Mouse (Mus musculus) lung, postnatal 0 days (tissue): Measurements from ENCODE around the gene Hook2. TPM values are rescaled to one million over a fixed set of nuclear protein-coding genes. Genes with fewer than 3 reads are reported as not detected.

ENCODE experiments used
- ATAC-seq: fragments of 200-750 bp; cut with Nextera tagmentation; 2 replicates; pipeline ENCODE4 v1.8.0; 2017; ENCODE audit warnings: moderate library complexity
- DNase-seq: peaks from one replicate; pipeline ENCODE4 v3.0.0-alpha.2; 2016; ENCODE audit warnings: low spot score
- H3K27ac ChIP-seq: fragments of 300-500 bp; sonication (generic); 2 replicates; pipeline ENCODE4 v1.5.1; 2014; ENCODE audit warnings: antibody characterized with exemption, mild to moderate bottlenecking, low read length, mixed read lengths
- H3K27me3 ChIP-seq: fragments of 300-500 bp; sonication (generic); replicated peaks from 2 replicates; pipeline ENCODE4 v1.6.1; 2014; ENCODE audit warnings: low read length, mixed read lengths; ENCODE audit not compliant: insufficient read depth
- H3K36me3 ChIP-seq: fragments of 300-500 bp; sonication (generic); 2 replicates; pipeline ENCODE4 v1.6.1; 2014; ENCODE audit warnings: low read length, mixed read lengths; ENCODE audit not compliant: insufficient read depth
- H3K4me1 ChIP-seq: fragments of 300-500 bp; sonication (generic); 2 replicates; pipeline ENCODE4 v1.6.1; 2014; ENCODE audit warnings: antibody characterized with exemption, low read depth, low read length, mixed read lengths; ENCODE audit not compliant: insufficient read depth
- H3K4me2 ChIP-seq: fragments of 300-500 bp; sonication (generic); replicated peaks from 2 replicates; pipeline ENCODE4 v1.6.1; 2014; ENCODE audit warnings: low read depth, mild to moderate bottlenecking, low read length, moderate library complexity, mixed read lengths
- H3K4me3 ChIP-seq: fragments of 300-500 bp; sonication (generic); 2 replicates; pipeline ENCODE4 v1.5.1; 2014; ENCODE audit warnings: low read depth, low read length
- H3K9ac ChIP-seq: fragments of 300-500 bp; sonication (generic); replicated peaks from 2 replicates; pipeline ENCODE4 v1.6.1; 2014; ENCODE audit warnings: low read depth, mild to moderate bottlenecking
- H3K9me3 ChIP-seq: fragments of 300-500 bp; sonication (generic); 2 replicates; pipeline ENCODE4 v1.6.1; 2016; ENCODE audit warnings: low read length, mixed read lengths
- CTCF ChIP-seq: IDR thresholded peaks from 2 replicates; pipeline ENCODE4 v1.5.1; 2016; ENCODE audit warnings: antibody characterized with exemption, mild to moderate bottlenecking
- EP300 ChIP-seq: IDR thresholded peaks from 2 replicates; pipeline ENCODE4 v1.6.1; 2016; ENCODE audit warnings: antibody characterized with exemption, mild to moderate bottlenecking, control low read depth
- WGBS: fragments of 180-500 bp; shearing (Covaris S2); extraction: QIAGEN DNeasy Blood & Tissue Kit; methylation state at CpG from one replicate; pipeline ENCODE4 v1.1.7; 2014; 5-methylcytosine and 5-hydroxymethylcytosine counted together
- polyA plus RNA-seq: library from polyadenylated mRNA; unstranded; fragments of >200 nt; fragmentation: Nextera tagmentation; extraction: Ambion mirVana; gene quantifications from 2 replicates; pipeline ENCODE4 v1.2.1, GENCODE M21; 2015

Hook2 gene
- polyA plus RNA-seq, 1 experiment from 2014 or later = 19.2 TPM

- peak overlapping the region; percentile 87 for H3K4me2 ChIP-seq
- no peaks in the 10 kb centered on the region for H3K27me3 ChIP-seq
- H3K9ac ChIP-seq = peak overlapping the region; percentile 54
- peaks cover 20% of the 10 kb centered on the region; the same call in 1 of the 2 replicates for H3K4me1 ChIP-seq
- TF ChIP-seq EP300 = no peak
- no peak for TF ChIP-seq CTCF
- H3K4me3 ChIP-seq = peak overlapping the region; percentile 51
- ATAC-seq (no peak), DNase-seq (no peak)
- WGBS = 5% methylated on average over 21 of the region's 21 CpGs
- peaks cover 3% of the 10 kb centered on the region; the same call in 1 of the 2 replicates for H3K36me3 ChIP-seq
- peak overlapping the region; percentile 65; the same call in 1 of the 2 replicates for H3K27ac ChIP-seq
- H3K9me3 ChIP-seq = no peaks in the 10 kb centered on the region
Measured at GRCm38 (mm10) chr8:84970135-84970790, 20.1 kb upstream of the Hook2 start.

GRCm38 (mm10) chr8:84970913-84971312 lies 19.5 kb upstream of the Hook2 start:
- no peak for DNase-seq
- Histone ChIP-seq H3K27ac (no peak overlapping the region), H3K36me3 (peaks cover 3% of the 10 kb centered on the region; the same call in 1 of the 2 replicates), H3K4me1 (peaks cover 18% of the 10 kb centered on the region; the same call in 1 of the 2 replicates), H3K4me3 (0 out of 2 replicates have a peak overlapping the region, but pooled peaks have one; percentile 51), H3K27me3 (no peaks in the 10 kb centered on the region), H3K9me3 (no peaks in the 10 kb centered on the region), H3K9ac (no peak overlapping the region), H3K4me2 (peak overlapping the region; percentile 87; the same call in 1 of the 2 replicates)
- TF ChIP-seq EP300 = no peak
- no peak for TF ChIP-seq CTCF
- no peak for ATAC-seq
- 61% methylated on average over 5 of the region's 5 CpGs for WGBS

GRCm38 (mm10) chr8:84973079-84973478 lies 17.3 kb upstream of the Hook2 start:
- 83% methylated on average over 1 of the region's 1 CpGs for WGBS
- TF ChIP-seq CTCF (no peak), EP300 (no peak)
- no peak overlapping the region for H3K4me3 ChIP-seq
- H3K27ac ChIP-seq = no peak overlapping the region
- no peak overlapping the region for H3K9ac ChIP-seq
- peaks cover 14% of the 10 kb centered on the region; the same call in 1 of the 2 replicates for H3K4me1 ChIP-seq
- H3K27me3 ChIP-seq = no peaks in the 10 kb centered on the region
- H3K36me3 ChIP-seq = peaks cover 3% of the 10 kb centered on the region; the same call in 1 of the 2 replicates
- ATAC-seq = no peak
- no peaks in the 10 kb centered on the region for H3K9me3 ChIP-seq
- H3K4me2 ChIP-seq = no peak overlapping the region
- no peak for DNase-seq

GRCm38 (mm10) chr8:84973803-84974542 lies 16.4 kb upstream of the Hook2 start:
- Histone ChIP-seq H3K4me3 (no peak overlapping the region), H3K4me1 (peaks cover 12% of the 10 kb centered on the region; the same call in 1 of the 2 replicates), H3K9ac (no peak overlapping the region), H3K27me3 (no peaks in the 10 kb centered on the region), H3K27ac (no peak overlapping the region), H3K9me3 (no peaks in the 10 kb centered on the region), H3K36me3 (peaks cover 3% of the 10 kb centered on the region; the same call in 1 of the 2 replicates), H3K4me2 (no peak overlapping the region)
- 53% methylated on average over 4 of the region's 4 CpGs for WGBS
- ATAC-seq (no peak), DNase-seq (peak; percentile 91)
- no peak for TF ChIP-seq EP300
- TF ChIP-seq CTCF = peak; percentile 96

- Histone ChIP-seq H3K27ac (peak overlapping the region; percentile 99; the same call in 1 of the 2 replicates), H3K4me3 (no peak overlapping the region)
- WGBS = 74% methylated on average over 8 of the region's 8 CpGs
Measured at GRCm38 (mm10) chr8:84974543-84975142, 15.8 kb upstream of the Hook2 start.

GRCm38 (mm10) chr8:84975434-84975833 lies 15.0 kb upstream of the Hook2 start:
- ATAC-seq (no peak), DNase-seq (peak; percentile 86)
- no peak overlapping the region for H3K9ac ChIP-seq
- H3K4me2 ChIP-seq = peak overlapping the region; percentile 89
- WGBS = 26% methylated on average over 7 of the region's 7 CpGs
- H3K4me3 ChIP-seq = peak overlapping the region; percentile 93
- H3K36me3 ChIP-seq = peaks cover 3% of the 10 kb centered on the region; the same call in 1 of the 2 replicates
- peaks cover 16% of the 10 kb centered on the region; the same call in 1 of the 2 replicates for H3K4me1 ChIP-seq
- peak overlapping the region; percentile 99 for H3K27ac ChIP-seq
- no peaks in the 10 kb centered on the region for H3K27me3 ChIP-seq
- no peaks in the 10 kb centered on the region for H3K9me3 ChIP-seq
- TF ChIP-seq CTCF (peak; percentile 94), EP300 (no peak; the same call in 1 of the 2 replicates)

More at GRCm38 (mm10) chr8:84974543-84975142, 15.8 kb upstream of the Hook2 start:
- DNase-seq (no peak), ATAC-seq (no peak)
- TF ChIP-seq EP300 (no peak), CTCF (no peak)
- Histone ChIP-seq H3K27me3 (no peaks in the 10 kb centered on the region), H3K9ac (no peak overlapping the region), H3K9me3 (no peaks in the 10 kb centered on the region), H3K4me2 (no peak overlapping the region), H3K4me1 (peaks cover 19% of the 10 kb centered on the region; the same call in 1 of the 2 replicates), H3K36me3 (peaks cover 3% of the 10 kb centered on the region; the same call in 1 of the 2 replicates)
